Mouse (Mus musculus) limb, embryonic 11.5 days (tissue): ENCODE results near the gene Adamtsl4. TPM values are rescaled to one million over a fixed set of nuclear protein-coding genes. Genes with fewer than 3 reads are reported as not detected.

Experiments
- ATAC-seq: fragments of 200-750 bp; cut with Nextera tagmentation; 2 replicates; pipeline ENCODE4 v1.8.0; 2017; ENCODE audit warnings: low read depth; ENCODE audit not compliant: insufficient number of reproducible peaks, low FRiP score, low TSS enrichment
- DNase-seq: peaks from one replicate; pipeline ENCODE4 v3.0.0-alpha.2; 2015; ENCODE audit warnings: low spot score
- H3K27ac ChIP-seq: fragments of 300-500 bp; sonication (generic); replicated peaks from 2 replicates; pipeline ENCODE4 v1.5.1; 2014; ENCODE audit warnings: low read depth, mild to moderate bottlenecking, low read length
- H3K27me3 ChIP-seq: fragments of 300-500 bp; sonication (generic); 2 replicates; pipeline ENCODE4 v1.6.1; 2014; ENCODE audit warnings: mild to moderate bottlenecking, low read length, mixed read lengths; ENCODE audit not compliant: control insufficient read depth, insufficient read depth
- H3K36me3 ChIP-seq: fragments of 300-500 bp; sonication (generic); 2 replicates; pipeline ENCODE4 v1.6.1; 2014; ENCODE audit warnings: mild to moderate bottlenecking, low read length, moderate library complexity, mixed read lengths; ENCODE audit not compliant: control insufficient read depth, insufficient read depth
- H3K4me1 ChIP-seq: fragments of 300-500 bp; sonication (generic); 2 replicates; pipeline ENCODE4 v1.6.1; 2014; ENCODE audit warnings: low read length, mixed read lengths; ENCODE audit not compliant: control insufficient read depth, insufficient read depth
- H3K4me2 ChIP-seq: fragments of 300-500 bp; sonication (generic); 2 replicates; pipeline ENCODE4 v1.6.1; 2014; ENCODE audit warnings: low read depth, mild to moderate bottlenecking, moderate library complexity; ENCODE audit not compliant: severe bottlenecking
- H3K4me3 ChIP-seq: fragments of 300-500 bp; sonication (generic); 2 replicates; pipeline ENCODE4 v1.5.1; 2014; ENCODE audit warnings: low read depth, low read length
- H3K9ac ChIP-seq: fragments of 300-500 bp; sonication (generic); 2 replicates; pipeline ENCODE4 v1.6.1; 2014; ENCODE audit warnings: mild to moderate bottlenecking, low read length
- H3K9me3 ChIP-seq: fragments of 300-500 bp; sonication (generic); 2 replicates; pipeline ENCODE4 v1.6.1; 2016; ENCODE audit warnings: low read length; ENCODE audit not compliant: control insufficient read depth
- WGBS: fragments of 180-500 bp; shearing (Covaris S2); extraction: QIAGEN DNeasy Blood & Tissue Kit; methylation state at CpG from one replicate; pipeline ENCODE4 v1.1.7; 2014; 5-methylcytosine and 5-hydroxymethylcytosine counted together
- polyA plus RNA-seq: library from polyadenylated mRNA; unstranded; fragments of >200 nt; fragmentation: Nextera tagmentation; extraction: Ambion mirVana; gene quantifications from 2 replicates; pipeline ENCODE4 v1.2.1, GENCODE M21; 2014

Adamtsl4 gene
- polyA plus RNA-seq, 1 experiment from 2014 or later, result 0.29 TPM

DNA sequence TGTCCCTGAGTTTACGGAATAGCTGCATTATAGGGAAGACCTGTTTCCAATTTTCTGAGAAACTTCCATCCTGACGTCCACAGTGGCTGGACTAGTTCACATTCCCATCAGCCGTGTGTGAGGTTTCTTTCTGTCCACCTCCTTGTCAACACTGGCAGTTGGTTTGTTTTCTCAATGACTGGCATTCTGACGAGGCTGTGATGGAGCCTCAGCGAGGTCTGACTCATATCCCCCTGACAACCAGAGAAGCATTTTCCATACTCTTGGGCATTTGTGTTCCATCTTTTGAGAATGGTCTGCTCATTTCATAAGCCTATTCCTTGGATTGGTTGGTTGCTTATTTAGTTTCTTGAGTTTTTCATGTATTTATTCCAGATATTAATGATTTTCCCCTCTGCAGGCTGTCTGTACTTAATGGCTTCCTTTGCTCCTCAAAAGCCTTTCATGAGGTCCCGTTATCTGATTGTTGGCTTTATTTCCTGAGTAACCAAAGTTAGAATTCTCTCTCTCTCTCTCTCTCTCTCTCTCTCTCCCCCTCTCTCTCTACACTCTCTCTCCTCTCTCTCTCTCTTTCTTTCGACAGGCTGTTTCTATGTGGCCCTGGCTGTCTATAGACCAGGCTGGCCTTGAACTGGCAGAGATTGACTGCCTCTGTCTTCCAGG lies 39.1 kb upstream of the Adamtsl4 start:
- H3K4me3 ChIP-seq, result no peak overlapping the region
- H3K4me2 ChIP-seq, result no peak overlapping the region
- H3K27ac ChIP-seq, result no peak overlapping the region
- DNase-seq (no peak), ATAC-seq (no peak)
- no peaks in the 10 kb centered on the region for H3K27me3 ChIP-seq
- H3K36me3 ChIP-seq, result no peaks in the 10 kb centered on the region
- no peaks in the 10 kb centered on the region for H3K9me3 ChIP-seq
- no peak overlapping the region for H3K9ac ChIP-seq
- WGBS, result 65% methylated on average over 7 of the region's 7 CpGs
- no peaks in the 10 kb centered on the region for H3K4me1 ChIP-seq

DNA sequence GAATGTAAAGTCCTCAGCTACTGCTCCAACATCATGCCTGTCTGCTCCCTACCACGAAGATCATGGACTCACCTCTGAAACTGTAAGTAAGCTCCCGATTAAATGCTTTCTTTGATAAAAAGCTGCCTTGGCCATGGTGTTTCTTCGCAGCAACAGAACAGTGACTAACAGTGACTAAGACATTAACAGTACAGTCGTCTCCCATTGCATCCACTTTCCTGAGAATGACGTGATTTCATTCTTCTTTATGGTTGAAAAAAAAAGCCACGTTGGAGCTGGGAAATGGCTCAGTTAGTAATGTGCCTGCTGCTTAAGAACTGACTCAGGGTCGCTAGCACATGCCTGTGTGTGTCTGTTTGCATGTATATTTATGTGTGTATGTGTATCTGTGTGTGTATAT lies 38.1 kb upstream of the Adamtsl4 start:
- H3K4me3 ChIP-seq, result no peak overlapping the region
- no peak overlapping the region for H3K4me2 ChIP-seq
- no peaks in the 10 kb centered on the region for H3K27me3 ChIP-seq
- no peak overlapping the region for H3K9ac ChIP-seq
- no peak overlapping the region for H3K27ac ChIP-seq
- ATAC-seq, result no peak
- H3K4me1 ChIP-seq, result no peaks in the 10 kb centered on the region
- DNase-seq, result no peak
- 85% methylated on average over 7 of the region's 7 CpGs for WGBS
- no peaks in the 10 kb centered on the region for H3K36me3 ChIP-seq
- no peaks in the 10 kb centered on the region for H3K9me3 ChIP-seq

DNA sequence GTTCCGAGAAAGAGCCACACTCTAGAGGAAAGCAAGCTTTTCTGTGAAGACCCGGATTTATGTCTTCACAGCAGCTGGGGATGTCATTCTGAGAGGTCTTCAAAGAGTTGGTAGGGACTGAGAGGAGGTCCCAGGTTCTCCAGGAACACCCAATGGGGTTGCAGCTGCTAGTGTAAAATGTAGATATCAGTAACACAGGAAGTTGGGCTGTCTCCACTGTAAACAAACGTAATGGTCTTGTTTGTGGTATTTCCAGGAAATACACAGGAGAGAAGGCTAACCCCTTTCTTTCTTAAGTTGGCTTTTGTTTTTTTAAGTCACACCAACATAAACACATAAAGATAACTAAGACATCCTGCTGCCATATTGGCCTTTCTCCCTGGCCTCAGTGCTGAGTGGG lies 34.7 kb upstream of the Adamtsl4 start:
- Histone ChIP-seq H3K4me1 (no peaks in the 10 kb centered on the region), H3K27me3 (no peaks in the 10 kb centered on the region), H3K27ac (no peak overlapping the region), H3K4me3 (no peak overlapping the region), H3K4me2 (no peak overlapping the region), H3K9ac (no peak overlapping the region), H3K9me3 (no peaks in the 10 kb centered on the region), H3K36me3 (no peaks in the 10 kb centered on the region)
- ATAC-seq, result no peak
- WGBS, result 65% methylated on average over 3 of the region's 3 CpGs
- DNase-seq, result no peak

DNA sequence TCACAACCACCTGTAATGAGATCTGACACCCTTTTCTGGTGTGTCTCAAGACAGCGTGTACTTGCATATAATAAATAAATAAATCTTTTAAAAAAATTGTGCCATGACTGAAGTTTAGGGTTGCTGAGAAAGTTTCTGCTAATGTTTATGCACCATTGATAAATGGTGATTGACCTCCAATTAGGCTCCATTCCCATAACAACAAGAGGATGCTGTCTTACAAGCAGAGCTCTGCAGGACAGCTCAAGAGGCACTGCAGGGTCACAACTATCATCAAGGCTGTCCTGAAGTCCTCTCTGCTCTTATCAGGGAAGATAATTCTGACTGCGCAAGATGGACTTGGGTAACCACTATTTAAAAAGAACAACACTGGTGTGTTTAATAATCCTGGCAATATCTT lies 30.4 kb upstream of the Adamtsl4 start:
- no peak for DNase-seq
- ATAC-seq, result no peak
- Histone ChIP-seq H3K4me1 (no peaks in the 10 kb centered on the region), H3K9ac (no peak overlapping the region), H3K36me3 (no peaks in the 10 kb centered on the region), H3K4me3 (no peak overlapping the region), H3K27me3 (no peaks in the 10 kb centered on the region), H3K4me2 (no peak overlapping the region), H3K9me3 (no peaks in the 10 kb centered on the region), H3K27ac (no peak overlapping the region)
- WGBS, result 90% methylated on average over 2 of the region's 2 CpGs

- 78% methylated on average over 1 of the region's 1 CpGs for WGBS
- Histone ChIP-seq H3K4me2 (no peak overlapping the region), H3K27ac (no peak overlapping the region), H3K4me3 (no peak overlapping the region), H3K9me3 (0 out of 2 replicates have a peak, but pooled peaks cover 3% of the 10 kb centered on the region), H3K4me1 (no peaks in the 10 kb centered on the region), H3K36me3 (no peaks in the 10 kb centered on the region), H3K9ac (no peak overlapping the region), H3K27me3 (no peaks in the 10 kb centered on the region)
- no peak for ATAC-seq
- no peak for DNase-seq
These were observed 28.4 kb upstream of the Adamtsl4 start for GRCm38 (mm10) chr3:95716075-95716474.

GRCm38 (mm10) chr3:95709967-95710366 lies 22.2 kb upstream of the Adamtsl4 start:
- DNase-seq (no peak), ATAC-seq (no peak)
- Histone ChIP-seq H3K36me3 (no peaks in the 10 kb centered on the region), H3K9me3 (0 out of 2 replicates have a peak, but pooled peaks cover 3% of the 10 kb centered on the region), H3K9ac (no peak overlapping the region), H3K4me2 (no peak overlapping the region), H3K27me3 (no peaks in the 10 kb centered on the region), H3K27ac (no peak overlapping the region), H3K4me1 (no peaks in the 10 kb centered on the region), H3K4me3 (no peak overlapping the region)

DNA sequence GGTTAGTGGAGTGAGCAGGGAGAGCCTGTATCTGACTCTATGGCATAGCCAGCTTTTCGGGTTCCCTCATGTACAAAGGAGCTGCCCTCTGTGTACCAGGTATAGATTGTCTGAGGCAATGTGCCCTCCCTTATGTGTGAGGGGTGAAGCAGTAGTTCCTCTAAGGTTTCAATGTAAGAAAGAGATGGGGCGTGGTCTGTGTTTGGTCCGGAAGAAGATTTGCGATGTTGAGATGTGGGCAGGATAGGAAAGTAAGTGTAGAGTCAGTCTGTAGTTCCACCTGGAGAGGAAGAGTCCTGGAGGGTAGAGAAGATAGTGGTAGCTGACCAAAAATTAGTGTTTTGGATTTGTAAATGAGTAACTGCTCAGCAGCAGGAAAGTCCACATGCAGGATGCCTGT lies 21.3 kb upstream of the Adamtsl4 start:
- Histone ChIP-seq H3K27ac (no peak overlapping the region), H3K9ac (no peak overlapping the region), H3K4me1 (no peaks in the 10 kb centered on the region), H3K36me3 (no peaks in the 10 kb centered on the region), H3K27me3 (no peaks in the 10 kb centered on the region), H3K4me3 (no peak overlapping the region), H3K9me3 (0 out of 2 replicates have a peak, but pooled peaks cover 3% of the 10 kb centered on the region), H3K4me2 (no peak overlapping the region)
- 95% methylated on average over 4 of the region's 4 CpGs for WGBS
- no peak for DNase-seq
- no peak for ATAC-seq

DNA sequence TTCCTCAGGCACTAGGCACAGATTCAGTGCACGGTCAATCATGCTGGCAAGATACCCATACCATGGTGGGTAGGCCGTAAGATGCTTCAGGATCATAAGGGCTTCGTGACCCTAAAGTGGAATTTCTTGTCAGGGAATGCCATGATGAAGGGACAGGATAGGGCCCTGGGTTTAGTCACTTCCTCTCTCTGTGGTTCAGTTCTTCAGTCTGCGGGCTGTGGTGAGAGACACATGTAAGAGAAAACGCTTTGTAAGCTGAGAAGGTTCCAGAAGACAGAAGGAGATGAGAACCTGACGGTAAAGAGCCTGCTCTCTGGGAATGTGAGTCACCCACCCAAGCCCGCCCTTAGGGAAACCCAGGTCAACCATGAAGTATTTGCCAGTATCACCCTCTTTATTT lies 19.8 kb upstream of the Adamtsl4 start:
- WGBS, result 90% methylated on average over 7 of the region's 7 CpGs

GRCm38 (mm10) chr3:95706273-95706672 lies 18.6 kb upstream of the Adamtsl4 start:
- ATAC-seq, result no peak

More for the DNA sequence above, 19.8 kb upstream of the Adamtsl4 start:
- no peaks in the 10 kb centered on the region for H3K9me3 ChIP-seq
- H3K4me1 ChIP-seq, result no peaks in the 10 kb centered on the region
- ATAC-seq (no peak), DNase-seq (no peak)
- no peaks in the 10 kb centered on the region for H3K36me3 ChIP-seq
- no peaks in the 10 kb centered on the region for H3K27me3 ChIP-seq
- H3K4me3 ChIP-seq, result no peak overlapping the region
- no peak overlapping the region for H3K9ac ChIP-seq
- no peak overlapping the region for H3K4me2 ChIP-seq
- no peak overlapping the region for H3K27ac ChIP-seq

More at GRCm38 (mm10) chr3:95706273-95706672, 18.6 kb upstream of the Adamtsl4 start:
- no peak overlapping the region for H3K9ac ChIP-seq
- no peaks in the 10 kb centered on the region for H3K9me3 ChIP-seq
- peaks cover 2% of the 10 kb centered on the region; the same call in 1 of the 2 replicates for H3K4me1 ChIP-seq
- H3K27ac ChIP-seq, result no peak overlapping the region
- 88% methylated on average over 4 of the region's 4 CpGs for WGBS
- DNase-seq, result no peak
- H3K4me2 ChIP-seq, result no peak overlapping the region
- H3K27me3 ChIP-seq, result no peaks in the 10 kb centered on the region
- H3K4me3 ChIP-seq, result no peak overlapping the region
- H3K36me3 ChIP-seq, result no peaks in the 10 kb centered on the region
